Mouse (Mus musculus) intestine, postnatal 0 days (tissue): ENCODE results near the gene 4930402H24Rik. TPM values are rescaled to one million over a fixed set of nuclear protein-coding genes. Genes with fewer than 3 reads are reported as not detected.

Experiments
- ATAC-seq: fragments of 200-750 bp; cut with Nextera tagmentation; 2 replicates; pipeline ENCODE4 v1.8.0; 2017; ENCODE audit warnings: mild to moderate bottlenecking, moderate TSS enrichment, moderate library complexity
- H3K27ac ChIP-seq: fragments of 300-500 bp; sonication (generic); 2 replicates; pipeline ENCODE4 v1.5.1; 2014; ENCODE audit warnings: mild to moderate bottlenecking, low read depth, low read length, moderate library complexity
- H3K27me3 ChIP-seq: fragments of 300-500 bp; sonication (generic); replicated peaks from 2 replicates; pipeline ENCODE4 v1.6.1; 2014; ENCODE audit warnings: low read length, mixed read lengths; ENCODE audit not compliant: control insufficient read depth, insufficient read depth
- H3K36me3 ChIP-seq: fragments of 300-500 bp; sonication (generic); 2 replicates; pipeline ENCODE4 v1.6.1; 2014; ENCODE audit warnings: mild to moderate bottlenecking, moderate library complexity; ENCODE audit not compliant: control insufficient read depth, insufficient read depth
- H3K4me1 ChIP-seq: fragments of 300-500 bp; sonication (generic); replicated peaks from 2 replicates; pipeline ENCODE4 v1.6.1; 2014; ENCODE audit warnings: antibody characterized with exemption, low read length, mixed read lengths; ENCODE audit not compliant: control insufficient read depth, insufficient read depth
- H3K4me2 ChIP-seq: fragments of 300-500 bp; sonication (generic); replicated peaks from 2 replicates; pipeline ENCODE4 v1.6.1; 2014; ENCODE audit warnings: low read depth, mild to moderate bottlenecking, moderate library complexity
- H3K4me3 ChIP-seq: fragments of 300-500 bp; sonication (generic); 2 replicates; pipeline ENCODE4 v1.5.1; 2014; ENCODE audit warnings: low read depth, low read length
- H3K9ac ChIP-seq: fragments of 300-500 bp; sonication (generic); 2 replicates; pipeline ENCODE4 v1.6.1; 2014; ENCODE audit warnings: mild to moderate bottlenecking, low read depth, low read length
- H3K9me3 ChIP-seq: fragments of 300-500 bp; sonication (generic); 2 replicates; pipeline ENCODE4 v1.6.1; 2016; ENCODE audit warnings: mixed run types; ENCODE audit not compliant: control insufficient read depth
- CTCF ChIP-seq: sonication (generic); IDR thresholded peaks from 2 replicates; pipeline ENCODE4 v1.5.1; 2016; ENCODE audit warnings: low read depth, mild to moderate bottlenecking, control low read depth, antibody characterized with exemption, moderate library complexity
- WGBS: fragments of 180-500 bp; shearing (Covaris S2); extraction: QIAGEN DNeasy Blood & Tissue Kit; methylation state at CpG from one replicate; pipeline ENCODE4 v1.1.7; 2014; 5-methylcytosine and 5-hydroxymethylcytosine counted together
- polyA plus RNA-seq: library from polyadenylated mRNA; unstranded; fragments of >200 nt; fragmentation: Nextera tagmentation; extraction: Ambion mirVana; gene quantifications from 2 replicates; pipeline ENCODE4 v1.2.1, GENCODE M21; 2015

4930402H24Rik gene
- polyA plus RNA-seq, 1 experiment from 2014 or later: 9.0 TPM

GRCm38 (mm10) chr2:130886983-130887382 is 19.2 kb downstream of the 4930402H24Rik start:
- no peak for ATAC-seq
- peaks cover 8% of the 10 kb centered on the region; the same call in 1 of the 2 replicates for H3K36me3 ChIP-seq
- no peak overlapping the region for H3K9ac ChIP-seq
- no peak overlapping the region for H3K4me2 ChIP-seq
- no peaks in the 10 kb centered on the region for H3K9me3 ChIP-seq
- no peaks in the 10 kb centered on the region for H3K4me1 ChIP-seq
- no peak overlapping the region for H3K4me3 ChIP-seq
- no peak for TF ChIP-seq CTCF
- H3K27ac ChIP-seq: no peak overlapping the region
- no peaks in the 10 kb centered on the region for H3K27me3 ChIP-seq

DNA sequence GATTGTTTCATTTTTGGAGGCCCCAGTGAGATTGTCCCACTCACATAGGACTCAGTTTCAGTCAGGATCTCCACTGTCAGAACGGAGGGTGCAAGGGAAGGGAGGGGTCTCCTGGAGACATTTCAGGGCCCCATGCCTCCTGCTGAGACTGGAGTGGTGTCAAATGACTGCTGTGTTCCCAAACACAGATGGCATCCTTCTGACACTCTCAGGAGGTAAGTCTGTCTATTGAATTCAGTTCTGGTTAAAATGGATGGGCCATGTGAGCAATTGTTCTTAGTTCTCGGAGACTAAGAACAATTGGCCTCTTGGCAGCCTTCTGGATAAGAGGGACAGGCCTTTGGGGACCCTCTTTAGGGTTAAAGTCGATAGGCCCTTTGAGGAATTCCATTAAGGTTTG is 28.8 kb downstream of the 4930402H24Rik start:
- no peaks in the 10 kb centered on the region for H3K9me3 ChIP-seq
- no peak for ATAC-seq
- WGBS: 80% methylated on average over 3 of the region's 3 CpGs
- TF ChIP-seq CTCF: no peak
- H3K4me2 ChIP-seq: no peak overlapping the region
- peaks cover 7% of the 10 kb centered on the region; the same call in 1 of the 2 replicates for H3K36me3 ChIP-seq
- no peak overlapping the region for H3K9ac ChIP-seq
- no peaks in the 10 kb centered on the region for H3K4me1 ChIP-seq
- H3K4me3 ChIP-seq: no peak overlapping the region
- no peak overlapping the region for H3K27ac ChIP-seq
- H3K27me3 ChIP-seq: no peaks in the 10 kb centered on the region

DNA sequence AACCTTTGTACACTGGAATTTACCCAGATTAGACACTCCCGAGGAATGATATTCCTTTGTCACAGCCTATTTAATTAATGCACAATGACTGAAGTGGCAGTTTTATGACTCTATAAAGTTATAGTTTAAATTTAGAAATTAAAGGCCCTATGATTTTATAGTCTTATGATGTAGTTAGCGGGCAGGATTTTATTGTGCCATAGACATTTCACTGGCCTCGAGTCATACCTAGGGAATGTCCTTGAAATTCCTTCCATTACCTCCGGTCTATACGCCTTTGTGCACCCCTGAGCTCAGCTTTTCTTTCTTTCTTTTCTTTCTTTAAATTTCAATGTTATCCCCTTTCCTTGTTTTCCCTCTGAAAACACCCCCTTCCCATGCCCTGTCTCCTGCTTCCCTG is 35.3 kb downstream of the 4930402H24Rik start:
- H3K27ac ChIP-seq: no peak overlapping the region

DNA sequence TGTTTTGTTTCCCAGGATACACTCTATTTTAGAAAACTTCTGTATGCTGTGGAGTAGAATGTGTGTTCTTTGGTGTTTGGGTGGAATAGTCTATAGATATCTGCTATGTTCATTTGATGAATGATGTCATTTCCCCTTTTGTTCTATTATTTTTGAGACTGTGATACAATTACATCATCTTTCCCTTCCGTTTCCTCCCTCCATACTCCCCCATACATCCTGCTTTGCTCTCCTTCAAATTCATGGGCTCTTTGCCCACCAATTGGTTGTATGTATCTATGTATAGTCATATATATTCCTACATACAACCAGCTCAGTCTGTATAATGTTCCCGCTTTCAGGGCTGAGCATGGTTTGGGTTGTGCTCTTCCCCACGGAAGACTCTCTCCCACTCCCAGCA is 44.1 kb downstream of the 4930402H24Rik start:
- ATAC-seq: no peak
- WGBS: 83% methylated on average over 3 of the region's 3 CpGs
- no peak for TF ChIP-seq CTCF
- H3K9me3 ChIP-seq: no peaks in the 10 kb centered on the region
- no peak overlapping the region for H3K27ac ChIP-seq
- H3K4me2 ChIP-seq: no peak overlapping the region
- no peaks in the 10 kb centered on the region for H3K27me3 ChIP-seq
- H3K9ac ChIP-seq: no peak overlapping the region
- no peaks in the 10 kb centered on the region for H3K36me3 ChIP-seq
- no peak overlapping the region for H3K4me3 ChIP-seq
- no peaks in the 10 kb centered on the region for H3K4me1 ChIP-seq

More for the DNA sequence above, 35.3 kb downstream of the 4930402H24Rik start:
- no peak overlapping the region for H3K9ac ChIP-seq
- H3K9me3 ChIP-seq: no peaks in the 10 kb centered on the region
- 44% methylated on average over 5 of the region's 5 CpGs for WGBS
- H3K27me3 ChIP-seq: no peaks in the 10 kb centered on the region
- H3K4me3 ChIP-seq: no peak overlapping the region
- H3K4me2 ChIP-seq: no peak overlapping the region
- TF ChIP-seq CTCF: no peak
- H3K36me3 ChIP-seq: no peaks in the 10 kb centered on the region
- ATAC-seq: no peak
- H3K4me1 ChIP-seq: no peaks in the 10 kb centered on the region

DNA sequence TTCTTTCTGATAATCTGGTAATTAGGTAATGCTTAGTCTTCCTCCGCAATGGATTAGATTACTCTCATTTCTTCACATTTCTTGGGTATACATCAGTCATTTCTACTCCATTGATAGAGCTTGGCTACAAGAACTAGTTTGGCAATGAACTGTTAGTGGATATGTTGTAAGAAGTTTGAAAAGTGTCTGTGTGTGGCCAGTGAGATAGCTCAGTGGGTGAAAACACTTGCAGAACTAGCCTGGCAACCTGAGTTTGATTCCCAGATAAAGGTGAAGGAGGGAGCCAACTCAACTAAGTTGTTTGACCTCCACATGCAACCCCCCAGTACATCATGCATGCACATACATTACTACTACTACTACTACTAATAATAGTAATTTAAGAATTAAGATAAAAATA is 53.2 kb downstream of the 4930402H24Rik start:
- no peak overlapping the region for H3K4me2 ChIP-seq
- H3K36me3 ChIP-seq: no peaks in the 10 kb centered on the region
- no peaks in the 10 kb centered on the region for H3K4me1 ChIP-seq
- H3K27me3 ChIP-seq: no peaks in the 10 kb centered on the region
- 91% methylated on average over 1 of the region's 1 CpGs for WGBS
- no peak for ATAC-seq
- no peaks in the 10 kb centered on the region for H3K9me3 ChIP-seq
- no peak overlapping the region for H3K4me3 ChIP-seq
- H3K27ac ChIP-seq: no peak overlapping the region
- no peak overlapping the region for H3K9ac ChIP-seq
- no peak for TF ChIP-seq CTCF

GRCm38 (mm10) chr2:130851363-130852246 is 54.6 kb downstream of the 4930402H24Rik start:
- H3K4me1 ChIP-seq: no peaks in the 10 kb centered on the region
- H3K9me3 ChIP-seq: no peaks in the 10 kb centered on the region
- WGBS: 43% methylated on average over 9 of the region's 9 CpGs
- no peak overlapping the region for H3K27ac ChIP-seq
- no peaks in the 10 kb centered on the region for H3K27me3 ChIP-seq
- H3K4me3 ChIP-seq: no peak overlapping the region
- ATAC-seq: peak; percentile 70
- no peak for TF ChIP-seq CTCF
- H3K9ac ChIP-seq: no peak overlapping the region
- H3K36me3 ChIP-seq: no peaks in the 10 kb centered on the region
- H3K4me2 ChIP-seq: no peak overlapping the region; the same call in 1 of the 2 replicates
